Mouse (Mus musculus): Measurements from ENCODE around the gene Kcnip1.

GRCm38 (mm10) chr11:33740187-33740586 lies 252.8 kb downstream of the Kcnip1 start:
- TF ChIP-seq POLR2A (IDR thresholded peaks at IDR 0.05; ENCODE audit: extremely low read depth, insufficient read depth, low read length) (no peak), CTCF (IDR thresholded peaks at IDR 0.05; ENCODE audit: extremely low read depth, insufficient read depth, low read length) (no peak)
